Mouse (Mus musculus) intestine, embryonic 16.5 days (tissue): ENCODE data around the gene Tgfb1i1. TPM values are rescaled to one million over a fixed set of nuclear protein-coding genes. Genes with fewer than 3 reads are reported as not detected.

Experiments
- ATAC-seq: fragments of 200-750 bp; cut with Nextera tagmentation; 2 replicates; pipeline ENCODE4 v1.8.0; 2017; ENCODE audit warnings: moderate TSS enrichment, moderate library complexity
- H3K27ac ChIP-seq: fragments of 300-500 bp; sonication (generic); 2 replicates; pipeline ENCODE4 v1.5.1; 2014; ENCODE audit warnings: mild to moderate bottlenecking, low read length
- H3K27me3 ChIP-seq: fragments of 300-500 bp; sonication (generic); replicated peaks from 2 replicates; pipeline ENCODE4 v1.6.1; 2014; ENCODE audit warnings: low read length, control low read depth, mixed read lengths; ENCODE audit not compliant: control insufficient read depth, insufficient read depth
- H3K36me3 ChIP-seq: fragments of 300-500 bp; sonication (generic); 2 replicates; pipeline ENCODE4 v1.6.1; 2014; ENCODE audit warnings: low read length, control low read depth; ENCODE audit not compliant: control insufficient read depth, insufficient read depth
- H3K4me1 ChIP-seq: fragments of 300-500 bp; sonication (generic); 2 replicates; pipeline ENCODE4 v1.6.1; 2014; ENCODE audit warnings: low read length, control low read depth, mixed read lengths; ENCODE audit not compliant: control insufficient read depth, insufficient read depth
- H3K4me2 ChIP-seq: fragments of 300-500 bp; sonication (generic); 2 replicates; pipeline ENCODE4 v1.6.1; 2014; ENCODE audit warnings: low read depth, low read length, control low read depth
- H3K4me3 ChIP-seq: fragments of 300-500 bp; sonication (generic); 2 replicates; pipeline ENCODE4 v1.5.1; 2014; ENCODE audit warnings: mild to moderate bottlenecking, low read length
- H3K9ac ChIP-seq: fragments of 300-500 bp; sonication (generic); 2 replicates; pipeline ENCODE4 v1.6.1; 2014; ENCODE audit warnings: low read depth, low read length
- H3K9me3 ChIP-seq: fragments of 300-500 bp; sonication (generic); 2 replicates; pipeline ENCODE4 v1.6.1; 2016; ENCODE audit warnings: low read length, control low read depth; ENCODE audit not compliant: control insufficient read depth
- WGBS: fragments of 180-500 bp; shearing (Covaris S2); extraction: QIAGEN DNeasy Blood & Tissue Kit; methylation state at CpG from one replicate; pipeline ENCODE4 v1.1.7; 2014; 5-methylcytosine and 5-hydroxymethylcytosine counted together
- polyA plus RNA-seq: library from polyadenylated mRNA; unstranded; fragments of >200 nt; fragmentation: Nextera tagmentation; extraction: Ambion mirVana; gene quantifications from 2 replicates; pipeline ENCODE4 v1.2.1, GENCODE M21; 2015

The Tgfb1i1 gene
- polyA plus RNA-seq, 1 experiment from 2014 or later = 175 TPM

DNA sequence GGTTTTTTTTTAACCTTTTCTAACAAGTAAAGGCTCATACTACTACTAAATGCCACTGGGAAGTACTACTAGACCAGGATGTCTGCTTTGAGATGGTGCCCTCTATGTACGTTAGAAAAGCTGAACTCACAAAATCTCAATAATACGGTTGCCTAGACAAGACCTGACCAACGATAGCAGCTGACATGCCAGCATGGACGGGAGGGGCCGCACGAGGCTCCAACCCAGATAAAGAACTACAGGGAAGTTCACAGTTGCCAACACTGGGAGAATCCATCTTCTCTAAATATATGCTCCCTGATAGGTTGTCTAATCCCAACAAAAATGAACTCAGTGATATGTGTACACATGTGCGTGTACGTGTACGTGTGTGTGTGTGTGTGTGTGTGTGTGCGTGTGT lies 48.2 kb downstream of the Tgfb1i1 start:
- H3K9me3 ChIP-seq = no peaks in the 10 kb centered on the region
- no peak overlapping the region for H3K4me2 ChIP-seq
- H3K4me1 ChIP-seq = peaks cover 18% of the 10 kb centered on the region
- H3K27ac ChIP-seq = no peak overlapping the region
- no peak overlapping the region for H3K4me3 ChIP-seq
- no peak for ATAC-seq
- no peaks in the 10 kb centered on the region for H3K36me3 ChIP-seq
- no peak overlapping the region for H3K9ac ChIP-seq
- H3K27me3 ChIP-seq = no peaks in the 10 kb centered on the region
- 88% methylated on average over 10 of the region's 10 CpGs for WGBS

DNA sequence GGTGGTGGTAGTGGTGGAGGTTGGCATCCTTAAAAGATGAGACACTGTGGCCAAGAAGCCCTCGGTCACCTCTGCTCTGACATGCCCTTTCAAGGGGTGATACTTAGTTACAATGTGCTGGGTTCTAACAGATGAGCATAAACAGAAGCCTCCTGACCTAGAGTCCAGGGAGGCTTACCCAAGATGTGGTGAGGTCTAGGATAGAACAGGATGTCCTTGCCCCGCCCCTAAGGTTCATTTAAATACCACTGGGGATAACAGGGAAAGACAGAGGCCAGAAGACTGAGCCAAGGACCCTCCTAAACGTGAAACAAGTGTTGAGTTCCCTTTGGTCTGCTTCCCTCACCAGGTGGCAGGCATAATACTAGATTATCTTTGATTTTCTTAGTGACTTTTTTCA lies 49.9 kb downstream of the Tgfb1i1 start:
- no peak for ATAC-seq
- WGBS = 65% methylated on average over 3 of the region's 3 CpGs
- H3K4me2 ChIP-seq = peak overlapping the region; percentile 84; the same call in 1 of the 2 replicates
- peak overlapping the region; percentile 92; the same call in 1 of the 2 replicates for H3K9ac ChIP-seq
- H3K4me1 ChIP-seq = peaks cover 17% of the 10 kb centered on the region
- no peaks in the 10 kb centered on the region for H3K9me3 ChIP-seq
- peak overlapping the region; percentile 94 for H3K4me3 ChIP-seq
- H3K36me3 ChIP-seq = no peaks in the 10 kb centered on the region
- H3K27me3 ChIP-seq = no peaks in the 10 kb centered on the region
- H3K27ac ChIP-seq = no peak overlapping the region

DNA sequence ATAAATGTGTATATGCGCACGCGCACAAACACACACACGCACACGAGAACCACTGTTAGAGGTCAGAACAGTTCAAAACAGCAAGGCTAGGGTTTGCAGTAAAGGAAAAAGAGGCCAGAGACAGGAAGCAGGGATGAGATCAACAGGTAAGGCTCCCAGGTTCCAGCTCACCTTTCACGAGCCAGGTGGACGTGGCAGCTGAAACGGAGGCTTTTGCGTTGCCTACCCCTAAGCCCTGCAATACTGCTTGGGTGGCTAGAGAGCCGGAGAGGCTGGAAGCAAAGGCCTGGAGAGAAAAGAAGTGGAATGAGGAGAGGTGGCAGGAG lies 50.6 kb downstream of the Tgfb1i1 start:
- Histone ChIP-seq H3K9ac (peak overlapping the region; percentile 92), H3K4me1 (peaks cover 17% of the 10 kb centered on the region), H3K4me3 (peak overlapping the region; percentile 94), H3K27me3 (no peaks in the 10 kb centered on the region), H3K27ac (peak overlapping the region; percentile 94), H3K36me3 (no peaks in the 10 kb centered on the region), H3K4me2 (peak overlapping the region; percentile 84), H3K9me3 (no peaks in the 10 kb centered on the region)
- WGBS = 24% methylated on average over 10 of the region's 10 CpGs
- ATAC-seq = peak; percentile 34

DNA sequence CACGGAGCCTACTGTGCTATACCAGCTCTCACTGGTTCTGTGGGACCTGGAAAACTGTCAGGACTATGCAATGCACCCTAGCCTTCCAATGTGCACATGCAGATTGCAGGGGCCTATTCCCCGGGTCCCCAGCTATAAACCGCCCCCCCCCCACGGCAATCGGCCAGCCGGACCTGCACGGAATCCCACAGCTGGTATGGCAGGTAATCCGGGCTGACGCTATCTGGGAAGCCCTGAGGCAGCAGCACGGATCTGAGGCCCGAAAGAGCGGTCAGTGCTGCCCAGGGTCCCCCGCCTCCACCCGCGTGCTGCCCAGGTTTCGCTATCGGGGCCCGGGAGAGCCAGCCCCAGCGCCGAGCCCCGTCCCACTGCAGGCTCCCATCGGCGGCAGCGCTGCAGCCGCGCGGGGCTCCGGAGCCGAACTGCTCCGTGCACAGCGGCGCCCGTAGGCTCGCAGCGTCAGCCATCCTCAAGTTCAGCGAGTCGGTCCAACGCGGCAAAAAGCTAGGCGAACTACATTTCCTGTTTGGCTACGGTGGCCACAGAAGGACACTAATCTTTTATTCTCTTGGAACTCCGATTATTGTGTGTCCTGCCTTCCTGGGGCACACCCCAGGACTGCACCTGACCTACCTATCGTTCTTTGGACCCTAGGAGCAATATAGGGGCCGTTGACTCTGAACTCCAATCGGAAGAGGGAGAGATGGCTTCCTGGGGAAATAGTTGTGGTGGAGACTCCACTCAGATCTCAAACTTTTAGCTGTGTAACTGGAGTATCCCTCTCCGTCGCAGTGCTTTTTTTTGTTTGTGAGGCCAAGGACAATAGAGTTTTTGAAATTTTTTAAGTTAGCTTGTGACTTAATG lies 51.2 kb downstream of the Tgfb1i1 start, which contains the start of gene BC017158:
Gene BC017158 (minus strand): TSS at position 554 of the 864 bp plus-strand sequence.
- peak within 1 kb of the TSS; percentile 94 for H3K27ac ChIP-seq
- peak within 1 kb of the TSS; percentile 94 for H3K4me3 ChIP-seq
- peak within 1 kb of the TSS; percentile 84 for H3K4me2 ChIP-seq
- peak; percentile 93 for ATAC-seq
- no peaks in the 10 kb centered on the region for H3K9me3 ChIP-seq
- H3K36me3 ChIP-seq = no peaks in the 10 kb centered on the region
- H3K4me1 ChIP-seq = peaks cover 17% of the 10 kb centered on the region
- peak within 1 kb of the TSS; percentile 92 for H3K9ac ChIP-seq
- 2% methylated on average over 46 of the region's 47 CpGs for WGBS
- H3K27me3 ChIP-seq = no peaks in the 10 kb centered on the region

DNA sequence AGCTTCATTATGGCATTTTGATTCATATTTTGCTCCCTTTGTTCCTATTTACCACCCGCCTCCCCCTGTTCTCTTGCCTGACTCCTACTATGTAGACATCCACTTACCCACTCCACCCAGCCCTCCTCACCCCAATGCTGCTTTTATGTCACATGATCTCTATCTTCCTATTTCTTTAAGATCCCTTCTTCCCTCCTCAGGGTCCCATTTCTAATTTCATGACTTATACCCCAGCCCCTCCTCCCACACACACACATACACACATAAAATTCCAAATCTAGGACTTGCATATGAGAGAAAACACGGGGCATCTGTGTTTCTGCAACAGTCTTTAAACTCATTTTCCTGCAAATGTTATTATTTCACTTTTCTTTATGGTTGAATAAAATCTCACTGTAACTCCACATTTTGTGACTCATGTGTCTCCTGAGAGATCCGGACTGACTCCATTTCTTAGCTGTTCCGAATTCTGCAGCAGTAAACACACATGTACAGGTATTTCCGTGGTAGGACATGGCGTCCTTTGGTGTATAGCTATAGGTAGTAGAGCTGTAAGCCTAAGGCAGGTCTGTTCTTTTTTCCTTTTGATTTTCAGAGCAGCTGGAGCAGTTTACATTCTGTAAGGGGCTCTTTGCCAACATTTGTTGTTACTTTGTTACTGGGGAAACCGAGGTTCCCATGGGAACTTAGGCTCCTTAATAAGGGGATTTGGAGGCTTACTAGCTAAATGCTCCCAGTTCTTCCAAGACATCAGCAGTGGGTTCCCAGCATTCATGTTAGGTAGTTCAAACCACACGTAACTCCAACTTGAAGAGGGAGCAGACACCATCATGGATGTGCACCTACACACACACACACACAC lies 52.1 kb downstream of the Tgfb1i1 start:
- Histone ChIP-seq H3K4me2 (peak overlapping the region; percentile 84), H3K9me3 (no peaks in the 10 kb centered on the region), H3K9ac (peak overlapping the region; percentile 92), H3K4me1 (peaks cover 17% of the 10 kb centered on the region), H3K27me3 (no peaks in the 10 kb centered on the region), H3K4me3 (peak overlapping the region; percentile 94), H3K36me3 (no peaks in the 10 kb centered on the region), H3K27ac (peak overlapping the region; percentile 94)
- ATAC-seq = peak; percentile 25; the same call in 1 of the 2 replicates
- WGBS = 72% methylated on average over 8 of the region's 8 CpGs

DNA sequence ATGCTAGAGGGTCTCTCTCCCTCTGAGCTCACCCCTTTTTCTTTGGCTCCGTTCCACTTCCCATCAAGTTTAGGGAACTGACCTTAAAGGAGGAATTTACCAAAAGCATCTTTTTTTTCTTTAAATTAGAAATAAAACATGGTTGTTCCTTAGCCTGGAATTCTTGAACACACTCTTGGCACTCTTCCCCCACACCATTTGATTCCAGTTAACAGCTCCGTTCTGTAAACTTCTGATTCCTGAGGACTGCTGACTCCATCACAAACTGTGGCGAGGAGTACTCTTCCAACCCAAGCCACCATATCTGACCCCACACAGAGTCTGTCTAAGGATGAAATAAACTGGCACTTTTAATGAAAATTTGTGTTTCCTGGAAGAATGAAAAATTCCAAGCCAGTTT lies 54.3 kb downstream of the Tgfb1i1 start:
- Histone ChIP-seq H3K4me1 (peaks cover 26% of the 10 kb centered on the region), H3K4me2 (no peak overlapping the region), H3K4me3 (no peak overlapping the region), H3K27me3 (no peaks in the 10 kb centered on the region), H3K36me3 (no peaks in the 10 kb centered on the region), H3K27ac (no peak overlapping the region), H3K9ac (no peak overlapping the region), H3K9me3 (no peaks in the 10 kb centered on the region)
- no peak for ATAC-seq
- 69% methylated on average over 3 of the region's 3 CpGs for WGBS

DNA sequence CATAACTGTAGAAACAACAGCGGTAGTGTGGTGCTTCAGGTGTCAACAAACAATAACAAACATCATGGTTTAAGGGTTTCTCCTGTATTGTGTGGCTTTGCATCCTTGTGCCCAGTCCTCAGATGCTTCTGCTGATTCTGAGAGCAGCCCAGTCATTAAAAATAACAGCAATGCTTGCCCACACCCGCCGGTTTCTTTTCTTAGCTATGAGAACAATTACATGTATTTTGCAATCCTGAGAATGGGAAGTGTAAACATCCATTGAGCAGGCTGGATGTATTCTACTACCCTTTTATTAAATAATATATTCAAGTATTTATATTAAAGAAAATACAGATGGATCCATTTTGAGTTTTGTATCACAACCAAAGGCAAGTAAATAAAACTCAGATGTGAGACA lies 55.5 kb downstream of the Tgfb1i1 start:
- no peak overlapping the region for H3K9ac ChIP-seq
- peaks cover 17% of the 10 kb centered on the region for H3K4me1 ChIP-seq
- no peaks in the 10 kb centered on the region for H3K9me3 ChIP-seq
- ATAC-seq = no peak
- H3K27ac ChIP-seq = no peak overlapping the region
- no peaks in the 10 kb centered on the region for H3K36me3 ChIP-seq
- no peak overlapping the region for H3K4me2 ChIP-seq
- H3K4me3 ChIP-seq = no peak overlapping the region
- 85% methylated on average over 3 of the region's 3 CpGs for WGBS
- no peaks in the 10 kb centered on the region for H3K27me3 ChIP-seq

DNA sequence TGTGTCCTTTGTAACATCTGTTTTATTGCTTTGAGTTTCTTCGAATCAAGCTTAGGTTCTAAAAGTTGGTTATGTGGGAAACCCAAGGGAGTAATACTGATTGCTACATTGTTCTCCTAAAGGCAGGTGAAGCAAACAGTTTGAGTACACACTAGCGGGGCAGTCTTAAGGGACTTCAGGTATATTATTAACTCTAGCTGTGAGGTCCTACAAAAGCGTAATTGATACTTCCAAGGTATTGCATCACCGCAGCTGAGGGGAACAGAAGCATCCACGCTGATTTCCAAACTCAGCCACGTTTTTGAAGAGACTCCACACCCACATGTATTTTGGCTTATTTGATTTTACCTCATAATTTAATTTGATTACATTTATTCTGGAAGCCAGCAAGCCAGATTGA lies 57.6 kb downstream of the Tgfb1i1 start:
- WGBS = 50% methylated on average over 6 of the region's 6 CpGs
- H3K4me2 ChIP-seq = no peak overlapping the region
- peak; percentile 81 for ATAC-seq
- H3K9me3 ChIP-seq = no peaks in the 10 kb centered on the region
- no peak overlapping the region for H3K4me3 ChIP-seq
- peak overlapping the region; percentile 37; the same call in 1 of the 2 replicates for H3K27ac ChIP-seq
- no peaks in the 10 kb centered on the region for H3K36me3 ChIP-seq
- H3K4me1 ChIP-seq = peaks cover 12% of the 10 kb centered on the region; the same call in 1 of the 2 replicates
- H3K9ac ChIP-seq = no peak overlapping the region
- no peaks in the 10 kb centered on the region for H3K27me3 ChIP-seq

DNA sequence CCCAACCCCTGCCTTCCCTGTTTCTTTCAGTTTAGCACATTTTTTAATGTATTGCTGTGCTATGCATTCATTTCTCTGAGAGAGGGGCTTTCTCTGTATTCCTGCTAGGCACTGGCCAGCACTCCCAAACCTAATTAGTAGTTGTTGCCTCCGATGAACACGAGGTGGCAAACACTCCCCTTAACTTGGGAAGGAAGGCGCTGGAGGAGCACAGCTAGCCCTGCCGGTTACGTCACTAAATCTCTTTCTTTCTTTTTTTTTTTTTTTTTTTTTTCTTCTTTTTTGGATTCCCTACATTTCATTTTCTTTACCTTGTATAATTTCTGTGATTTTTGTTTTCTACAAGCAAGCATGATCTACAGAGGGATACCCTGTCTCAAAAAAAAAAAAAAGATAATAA lies 58.3 kb downstream of the Tgfb1i1 start:
- Histone ChIP-seq H3K27me3 (no peaks in the 10 kb centered on the region), H3K27ac (0 out of 2 replicates have a peak overlapping the region, but pooled peaks have one; percentile 33)
- 5% methylated on average over 5 of the region's 5 CpGs for WGBS

More for the DNA sequence above, 58.3 kb downstream of the Tgfb1i1 start:
- no peaks in the 10 kb centered on the region for H3K9me3 ChIP-seq
- peaks cover 19% of the 10 kb centered on the region for H3K4me1 ChIP-seq
- no peak overlapping the region for H3K4me2 ChIP-seq
- ATAC-seq = peak; percentile 62
- H3K4me3 ChIP-seq = no peak overlapping the region
- no peaks in the 10 kb centered on the region for H3K36me3 ChIP-seq
- H3K9ac ChIP-seq = no peak overlapping the region
